Mouse (Mus musculus) myocyte (in vitro differentiated cells): ENCODE measurements around the gene Hdac7.
"Not testable (repeated sequence)": the region's sequence is repeated elsewhere in the genome, so short reads cannot be mapped to it uniquely, and the experiment has no call there.

Experiments used
- MAX ChIP-seq: IDR thresholded peaks from one replicate; pipeline ENCODE4 v1.6.1; 2011; ENCODE audit warnings: low read depth, mild to moderate bottlenecking, control low read depth
- MYOD1 ChIP-seq, 3 experiments: IDR thresholded peaks; one replicate each; pipeline ENCODE4 v1.6.1; 2011; ENCODE audit warnings: control low read depth in 2 of 3, low read depth in 2 of 3, mild to moderate bottlenecking in 2 of 3, moderate library complexity in 1 of 3; ENCODE audit not compliant: insufficient read length in 2 of 3, control insufficient read depth in 1 of 3
- MYOG ChIP-seq, 3 experiments: IDR thresholded peaks; one replicate each; pipeline ENCODE4 v1.6.1; 2011; ENCODE audit warnings: control low read depth in 2 of 3, low read depth in 2 of 3, mild to moderate bottlenecking in 2 of 3; ENCODE audit not compliant: insufficient read length in 2 of 3, control insufficient read depth in 1 of 3, insufficient read depth in 1 of 3
- POLR2A ChIP-seq: IDR thresholded peaks from one replicate; pipeline ENCODE4 v1.6.1; 2011; ENCODE audit warnings: low read depth, mild to moderate bottlenecking, control low read depth, moderate library complexity; ENCODE audit not compliant: insufficient read length
- POLR2AphosphoS2 ChIP-seq: IDR thresholded peaks from one replicate; pipeline ENCODE4 v1.6.1; 2011; ENCODE audit warnings: low read depth, control low read depth; ENCODE audit not compliant: insufficient read length
- SRF ChIP-seq: IDR thresholded peaks from one replicate; pipeline ENCODE4 v1.6.1; 2011; ENCODE audit warnings: low read depth; ENCODE audit not compliant: control insufficient read depth, insufficient read length
- USF1 ChIP-seq: IDR thresholded peaks from one replicate; pipeline ENCODE4 v1.6.1; 2011; ENCODE audit warnings: low read depth, mild to moderate bottlenecking, control low read depth, moderate library complexity

- TF ChIP-seq POLR2A; SRF; POLR2AphosphoS2; MYOD1 (IDR thresholded peaks at IDR 0.05; ENCODE audit: control insufficient read depth in 1 of 3, insufficient read length in 2 of 3, low read depth in 2 of 3); MAX; USF1; MYOG (IDR thresholded peaks at IDR 0.05; ENCODE audit: control insufficient read depth in 1 of 3, insufficient read depth in 1 of 3, insufficient read length in 2 of 3, low read depth in 2 of 3): not testable (repeated sequence)
Measured at GRCm38 (mm10) chr15:97870116-97870515, 25.8 kb upstream of the Hdac7 start.
